Mouse (Mus musculus): ENCODE measurements at regions not wholly inside any gene's neighbourhood (a gene's known extent, or its start where the extent isn't known, plus 50 kb on each side); places are given as distances from the start of the nearest gene placed in this dataset.

DNA sequence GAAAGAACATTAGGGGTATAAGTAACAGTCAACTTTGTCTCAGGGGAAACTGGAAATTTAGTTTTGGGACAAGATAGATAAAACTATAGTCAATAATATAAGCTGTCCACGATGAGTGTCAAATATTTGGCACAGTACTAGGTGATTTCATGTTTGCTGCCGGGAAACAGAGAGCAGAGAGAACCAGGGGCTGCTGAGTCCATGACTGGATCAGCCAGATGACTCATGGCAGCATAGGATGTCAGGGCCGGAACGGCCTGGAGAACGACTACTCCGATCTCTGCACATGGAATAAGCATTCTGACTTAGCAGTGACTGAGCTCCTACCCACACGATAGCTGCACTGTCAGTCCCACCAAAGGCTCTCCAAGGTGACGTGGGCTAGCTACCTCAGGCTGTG, 197.6 kb upstream of the Bmper start:
- no peak for TF ChIP-seq CTCF (IDR thresholded peaks at IDR 0.05; ENCODE audit: low read depth)
- TF ChIP-seq EP300 (IDR thresholded peaks at IDR 0.05; ENCODE audit: low read depth), result no peak

All from liver, embryonic 14.5 days (tissue).